Mouse (Mus musculus): Measurements from ENCODE around the gene Rtbdn.

- no peak for TF ChIP-seq POLR2A (IDR thresholded peaks at IDR 0.05; ENCODE audit: borderline replicate concordance, low read depth, low read length)
- TF ChIP-seq CTCF (IDR thresholded peaks at IDR 0.05; ENCODE audit: low read depth, low read length) = no peak
Observed at GRCm38 (mm10) chr8:84959811-84960210, 13.0 kb downstream of the Rtbdn start.
